Mouse (Mus musculus) heart, adult 9 months (tissue): ENCODE results near the gene Cux1.

ENCODE experiments used
- DNase-seq, 2 experiments: peaks; one replicate each; pipeline ENCODE4 v3.0.0; 2022; ENCODE audit warnings: low spot score in 2 of 2

Cux1 gene

GRCm38 (mm10) chr5:136567176-136568025, at the start of gene Cux1:
Cux1 (minus strand) TSS chr5:136567490.
- peak; percentile 77 to 85 for DNase-seq

- no peak for DNase-seq
These were observed 45.1 kb upstream of the Cux1 start for GRCm38 (mm10) chr5:136612391-136612790.

DNA sequence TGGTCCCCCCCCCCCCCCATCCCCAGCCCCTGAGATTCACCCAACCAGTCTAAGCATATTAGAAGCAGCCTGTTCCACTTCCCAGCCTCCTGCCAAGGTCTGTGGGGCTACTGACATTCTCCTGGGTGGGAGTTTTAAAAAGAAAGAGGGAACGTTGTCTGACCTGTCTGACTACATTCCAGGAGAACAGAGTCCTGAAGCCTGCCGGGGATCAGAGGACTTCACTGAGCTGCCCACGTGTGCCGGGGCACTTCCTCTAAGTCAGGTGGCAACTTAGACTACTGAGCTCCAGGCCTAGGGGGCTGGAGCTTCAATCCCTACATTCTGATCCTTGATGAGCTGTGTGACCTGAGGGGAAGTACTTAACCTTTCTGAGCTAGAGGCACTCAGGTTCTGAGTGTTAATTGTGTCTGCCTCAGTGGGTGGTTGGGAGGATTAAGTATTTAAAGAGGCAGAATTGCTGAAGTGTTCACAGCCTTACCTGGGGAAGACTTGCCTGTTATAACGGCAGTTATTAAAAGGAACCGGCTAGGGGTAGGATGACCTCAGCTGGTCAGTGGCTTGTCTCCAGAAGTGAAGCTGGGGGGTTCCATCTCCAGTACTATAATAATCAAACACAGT, 41.6 kb upstream of the Cux1 start:
- DNase-seq: no peak

DNA sequence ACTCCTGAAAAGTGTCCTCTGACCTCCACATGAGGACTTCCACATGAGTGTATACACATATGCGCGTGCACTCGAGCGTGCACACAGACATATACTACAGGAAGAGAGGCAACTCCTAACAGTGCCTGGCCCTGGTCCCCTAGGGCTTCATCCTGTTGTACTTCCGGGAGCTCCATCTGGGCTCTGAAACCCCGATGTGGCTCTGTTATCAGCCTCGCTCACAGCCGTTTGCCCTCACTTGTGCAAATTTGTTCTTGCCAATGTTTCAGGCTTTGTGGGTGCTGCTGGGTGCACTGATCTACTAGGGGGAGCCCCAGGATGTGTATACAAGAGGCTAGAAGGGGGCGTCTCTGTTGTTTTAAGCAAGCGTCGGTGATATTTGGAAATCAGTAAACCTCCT, 37.9 kb upstream of the Cux1 start:
- DNase-seq: no peak

- no peak for DNase-seq
These were observed 36.1 kb upstream of the Cux1 start for GRCm38 (mm10) chr5:136603176-136603964.

- no peak for DNase-seq
These were observed 33.2 kb upstream of the Cux1 start for GRCm38 (mm10) chr5:136600511-136600910.

GRCm38 (mm10) chr5:136594896-136595540, 27.7 kb upstream of the Cux1 start:
- no peak for DNase-seq

GRCm38 (mm10) chr5:136591816-136592499, 24.7 kb upstream of the Cux1 start:
- DNase-seq: no peak

DNA sequence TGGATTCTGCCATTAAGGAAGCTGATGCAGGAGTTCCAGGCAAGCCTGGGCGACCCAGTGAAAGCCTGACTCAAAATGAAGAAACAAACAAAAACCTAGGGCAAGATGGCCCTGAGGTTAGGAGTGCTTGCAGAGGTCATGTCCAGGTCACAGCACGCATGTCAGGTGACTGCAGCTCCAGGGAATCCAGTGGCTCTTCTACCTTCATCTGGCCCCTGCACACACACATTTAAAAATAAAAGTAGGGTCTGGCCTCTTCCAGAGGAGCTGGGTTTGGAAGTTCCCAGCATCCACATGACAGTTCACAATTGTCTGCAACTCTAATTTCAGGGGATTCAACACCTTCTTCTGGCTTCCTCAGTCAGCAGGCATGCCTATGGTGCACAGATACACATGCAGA, 21.7 kb upstream of the Cux1 start:
- no peak for DNase-seq

GRCm38 (mm10) chr5:136588471-136588870, 21.2 kb upstream of the Cux1 start:
- DNase-seq: no peak

- DNase-seq: no peak
These were observed 17.5 kb upstream of the Cux1 start for GRCm38 (mm10) chr5:136584676-136585285.

GRCm38 (mm10) chr5:136583666-136584464, 16.6 kb upstream of the Cux1 start:
- no peak for DNase-seq

DNA sequence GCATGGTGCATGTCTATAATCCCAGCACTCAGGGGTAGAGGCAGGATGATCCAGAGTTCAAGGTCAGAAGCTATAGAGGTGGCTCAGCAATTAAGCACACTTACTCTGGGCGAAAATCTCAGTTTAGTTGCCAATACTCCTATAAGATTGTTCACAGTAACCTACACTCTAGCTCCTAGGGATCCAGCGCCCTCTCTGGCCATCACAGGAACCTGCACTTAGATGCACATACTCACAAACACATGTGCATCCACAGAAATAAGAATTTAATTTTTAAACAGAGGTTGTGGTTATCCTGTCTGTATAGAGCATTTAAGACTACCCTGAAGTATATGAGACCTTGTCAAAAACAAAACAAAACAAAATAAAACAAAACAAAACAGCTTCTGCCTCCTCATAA, 16.0 kb upstream of the Cux1 start:
- DNase-seq: no peak

- no peak for DNase-seq
These were observed 14.9 kb upstream of the Cux1 start for GRCm38 (mm10) chr5:136582201-136582600.

DNA sequence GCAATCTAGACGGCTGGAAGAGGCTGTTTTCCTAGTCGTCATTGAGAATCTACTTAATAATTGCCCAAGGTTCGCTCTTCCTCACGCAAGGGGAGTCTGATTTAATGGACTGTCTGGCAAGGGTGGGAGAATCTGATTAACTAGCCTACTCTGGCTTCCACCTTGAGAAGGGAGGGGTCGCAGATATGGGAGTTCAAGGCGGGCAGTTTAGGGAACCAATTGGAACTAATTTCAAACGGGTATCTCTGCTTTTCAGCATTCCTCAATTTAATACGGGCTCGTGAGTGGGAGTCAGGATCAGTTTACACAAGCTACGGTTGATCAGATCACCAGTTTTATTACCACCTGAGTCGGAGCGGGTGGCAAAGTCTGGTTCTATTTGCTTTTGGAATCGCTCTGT, 14.3 kb upstream of the Cux1 start:
- no peak for DNase-seq

DNA sequence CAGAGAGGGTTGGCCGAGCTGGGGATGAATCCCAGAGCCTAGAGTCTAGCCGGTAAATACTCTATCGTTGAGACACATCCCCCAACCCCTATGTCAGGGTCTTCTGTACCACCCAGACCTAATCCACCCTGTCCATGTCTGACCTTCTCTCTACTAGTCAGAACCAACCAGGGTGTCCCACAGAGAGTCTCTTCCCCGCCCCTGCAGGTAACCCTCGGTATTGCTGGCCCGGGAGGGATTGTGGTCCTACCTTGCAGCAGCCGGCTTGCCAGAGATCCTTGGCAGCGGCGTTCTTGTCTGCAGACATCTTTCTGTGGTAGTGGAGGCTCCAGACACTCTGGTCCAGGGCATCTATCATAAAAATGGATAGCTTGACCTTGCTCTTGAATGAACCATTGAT, 13.9 kb upstream of the Cux1 start:
- DNase-seq: no peak

GRCm38 (mm10) chr5:136578201-136578600, 10.9 kb upstream of the Cux1 start:
- no peak for DNase-seq

- DNase-seq: no peak
These were observed 2.9 kb upstream of the Cux1 start for GRCm38 (mm10) chr5:136570171-136570570.

DNA sequence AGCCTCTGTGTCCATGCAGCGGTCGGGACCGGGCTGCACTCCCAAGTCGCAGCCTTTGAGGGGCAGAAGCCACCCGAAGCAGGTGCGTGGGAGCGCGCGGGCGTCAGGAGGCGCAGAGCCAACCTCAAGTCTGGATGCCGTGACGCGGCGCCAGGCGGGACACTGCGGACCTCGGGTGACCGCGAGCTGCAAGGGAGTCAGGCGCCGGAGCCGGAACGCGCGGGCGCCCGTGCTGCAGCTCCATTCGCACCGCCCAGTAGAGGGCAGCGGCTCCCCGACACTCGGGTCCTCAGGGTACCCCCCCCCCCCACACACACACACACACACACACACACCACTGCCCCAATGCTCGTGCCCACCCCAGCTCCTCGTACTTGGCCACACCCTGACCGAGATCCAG, 1.5 kb upstream of the Cux1 start:
- DNase-seq: peak; percentile 75 to 80
